Mouse (Mus musculus): ENCODE data around the gene Cypt15. TPM values are rescaled to one million over a fixed set of nuclear protein-coding genes. Genes with fewer than 3 reads are reported as not detected.
"Not testable (repeated sequence)": the region's sequence is repeated elsewhere in the genome, so short reads cannot be mapped to it uniquely, and the experiment has no call there.

Cypt15 gene
- not detected for total RNA-seq (2021)
- long read RNA-seq = 0 reads

GRCm38 (mm10) chrX:39345967-39346366 is at the start of gene Cypt15:
Cypt15 (plus strand) TSS chrX:39346267.
- DNase-seq (ENCODE audit: low spot score in 2 of 2) = not testable (repeated sequence)

DNA sequence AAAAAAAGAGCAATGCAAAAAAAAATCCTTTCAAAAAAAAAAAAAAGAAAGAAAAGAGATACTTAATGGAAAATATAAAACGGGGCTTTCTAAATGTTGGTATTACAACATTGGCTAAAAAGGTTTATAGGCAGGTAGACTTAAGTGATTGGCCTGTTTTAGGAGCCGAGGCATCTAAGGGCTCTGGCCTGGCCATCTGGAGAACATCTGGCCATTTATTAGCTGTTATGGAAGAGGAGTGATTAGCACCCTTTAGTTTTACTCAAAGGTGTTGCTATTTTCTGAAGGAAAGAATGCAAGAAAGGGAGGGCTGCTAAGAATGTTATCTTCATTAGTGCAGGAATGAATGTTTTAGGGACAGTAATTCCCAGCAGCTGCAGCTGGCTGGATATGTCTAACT is 24.9 kb downstream of the Cypt15 start:
- DNase-seq (ENCODE audit: low spot score in 2 of 2) = no peak

- DNase-seq (ENCODE audit: low spot score in 2 of 2) = peak in 1 of 2 experiments; percentile 5
Observed at GRCm38 (mm10) chrX:39378830-39379229, 32.8 kb downstream of the Cypt15 start.

GRCm38 (mm10) chrX:39383806-39384205 is 37.7 kb downstream of the Cypt15 start:
- no peak for DNase-seq (ENCODE audit: low spot score in 2 of 2)

Measured in layer of hippocampus, adult 18-20 months (tissue).